Mouse (Mus musculus) neural tube, embryonic 14.5 days (tissue): ENCODE data around the gene Crybg2. TPM values are rescaled to one million over a fixed set of nuclear protein-coding genes. Genes with fewer than 3 reads are reported as not detected.

Experiments
- ATAC-seq: fragments of 200-750 bp; cut with Nextera tagmentation; 2 replicates; pipeline ENCODE4 v1.8.0; 2017; ENCODE audit warnings: low read depth, mild to moderate bottlenecking, moderate TSS enrichment, moderate library complexity
- H3K27ac ChIP-seq: fragments of 300-500 bp; sonication (generic); 2 replicates; pipeline ENCODE4 v1.5.1; 2014; ENCODE audit warnings: low read depth, mild to moderate bottlenecking, control low read depth, low read length, moderate library complexity, mixed read lengths
- H3K27me3 ChIP-seq: fragments of 300-500 bp; sonication (generic); 2 replicates; pipeline ENCODE4 v1.6.1; 2014; ENCODE audit warnings: low read length; ENCODE audit not compliant: control insufficient read depth, insufficient read depth
- H3K36me3 ChIP-seq: fragments of 300-500 bp; sonication (generic); 2 replicates; pipeline ENCODE4 v1.6.1; 2014; ENCODE audit warnings: low read length, mixed read lengths; ENCODE audit not compliant: control insufficient read depth, insufficient read depth
- H3K4me1 ChIP-seq: fragments of 300-500 bp; sonication (generic); 2 replicates; pipeline ENCODE4 v1.6.1; 2014; ENCODE audit warnings: low read length; ENCODE audit not compliant: control insufficient read depth, insufficient read depth
- H3K4me2 ChIP-seq: fragments of 300-500 bp; sonication (generic); 2 replicates; pipeline ENCODE4 v1.6.1; 2014; ENCODE audit warnings: mild to moderate bottlenecking, low read depth, low read length, control low read depth
- H3K4me3 ChIP-seq: fragments of 300-500 bp; sonication (generic); 2 replicates; pipeline ENCODE4 v1.5.1; 2014; ENCODE audit warnings: low read depth, low read length, control low read depth, mixed read lengths
- H3K9ac ChIP-seq: fragments of 300-500 bp; sonication (generic); replicated peaks from 2 replicates; pipeline ENCODE4 v1.6.1; 2014; ENCODE audit warnings: low read depth, mild to moderate bottlenecking, control low read depth, low read length, mixed read lengths
- H3K9me3 ChIP-seq: fragments of 300-500 bp; sonication (generic); 2 replicates; pipeline ENCODE4 v1.6.1; 2016; ENCODE audit warnings: low read length; ENCODE audit not compliant: control insufficient read depth
- WGBS: fragments of 180-500 bp; shearing (Covaris S2); extraction: QIAGEN DNeasy Blood & Tissue Kit; methylation state at CpG from one replicate; pipeline ENCODE4 v1.1.7; 2014; 5-methylcytosine and 5-hydroxymethylcytosine counted together
- polyA plus RNA-seq: library from polyadenylated mRNA; unstranded; fragments of >200 nt; fragmentation: Nextera tagmentation; extraction: Ambion mirVana; gene quantifications from 2 replicates; pipeline ENCODE4 v1.2.1, GENCODE M21; 2014

Crybg2 gene
- polyA plus RNA-seq, 1 experiment from 2014 or later: 2.9 TPM

DNA sequence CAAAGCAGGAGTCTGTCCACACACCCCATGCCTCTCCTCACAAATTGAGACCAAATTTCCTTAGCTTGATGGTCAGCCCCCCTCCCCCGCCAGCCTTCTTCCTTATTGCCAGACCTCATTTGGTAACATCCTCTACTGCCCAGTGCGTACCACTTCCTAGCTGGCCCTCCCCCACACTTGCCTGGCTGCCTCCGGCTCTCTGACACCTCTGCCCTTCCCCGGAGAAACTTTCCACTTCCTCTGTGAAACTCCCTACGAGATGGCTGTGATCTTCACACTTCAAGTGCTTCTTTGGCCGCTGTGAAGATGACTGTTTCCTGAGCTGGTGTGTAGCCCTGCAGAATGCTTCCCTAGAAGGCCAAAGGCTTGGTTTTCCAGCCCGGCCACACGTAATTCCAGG is 38.0 kb downstream of the Crybg2 start:
- no peaks in the 10 kb centered on the region for H3K9me3 ChIP-seq
- no peak overlapping the region for H3K9ac ChIP-seq
- H3K4me2 ChIP-seq: no peak overlapping the region
- ATAC-seq: no peak
- WGBS: 81% methylated on average over 8 of the region's 8 CpGs
- H3K4me3 ChIP-seq: no peak overlapping the region
- H3K4me1 ChIP-seq: no peaks in the 10 kb centered on the region
- no peak overlapping the region for H3K27ac ChIP-seq
- H3K36me3 ChIP-seq: no peaks in the 10 kb centered on the region
- H3K27me3 ChIP-seq: no peaks in the 10 kb centered on the region

DNA sequence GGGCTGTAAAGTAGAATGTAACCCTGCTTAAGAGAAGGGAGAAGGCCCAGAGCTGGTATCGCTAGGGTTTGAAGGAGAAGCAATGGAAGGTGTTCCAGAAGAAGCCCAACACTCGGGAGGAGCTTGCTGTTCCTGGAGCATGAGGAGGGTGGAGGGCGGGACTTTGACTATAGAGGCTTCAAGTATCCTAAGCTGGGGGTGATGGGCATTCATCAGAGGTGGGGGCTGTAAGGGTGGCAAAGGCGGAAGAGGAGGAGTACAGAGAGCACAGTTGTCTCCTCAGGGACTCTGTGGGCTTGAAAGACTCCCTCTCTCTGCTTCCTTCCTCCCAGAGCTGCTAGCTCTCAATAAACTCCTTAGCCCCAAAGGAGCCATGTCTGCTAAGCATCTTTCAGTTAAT is 39.6 kb downstream of the Crybg2 start:
- Histone ChIP-seq H3K36me3 (no peaks in the 10 kb centered on the region), H3K9me3 (no peaks in the 10 kb centered on the region), H3K4me1 (no peaks in the 10 kb centered on the region), H3K27ac (no peak overlapping the region), H3K4me3 (no peak overlapping the region), H3K9ac (no peak overlapping the region), H3K27me3 (no peaks in the 10 kb centered on the region), H3K4me2 (no peak overlapping the region)
- no peak for ATAC-seq
- 77% methylated on average over 4 of the region's 4 CpGs for WGBS

DNA sequence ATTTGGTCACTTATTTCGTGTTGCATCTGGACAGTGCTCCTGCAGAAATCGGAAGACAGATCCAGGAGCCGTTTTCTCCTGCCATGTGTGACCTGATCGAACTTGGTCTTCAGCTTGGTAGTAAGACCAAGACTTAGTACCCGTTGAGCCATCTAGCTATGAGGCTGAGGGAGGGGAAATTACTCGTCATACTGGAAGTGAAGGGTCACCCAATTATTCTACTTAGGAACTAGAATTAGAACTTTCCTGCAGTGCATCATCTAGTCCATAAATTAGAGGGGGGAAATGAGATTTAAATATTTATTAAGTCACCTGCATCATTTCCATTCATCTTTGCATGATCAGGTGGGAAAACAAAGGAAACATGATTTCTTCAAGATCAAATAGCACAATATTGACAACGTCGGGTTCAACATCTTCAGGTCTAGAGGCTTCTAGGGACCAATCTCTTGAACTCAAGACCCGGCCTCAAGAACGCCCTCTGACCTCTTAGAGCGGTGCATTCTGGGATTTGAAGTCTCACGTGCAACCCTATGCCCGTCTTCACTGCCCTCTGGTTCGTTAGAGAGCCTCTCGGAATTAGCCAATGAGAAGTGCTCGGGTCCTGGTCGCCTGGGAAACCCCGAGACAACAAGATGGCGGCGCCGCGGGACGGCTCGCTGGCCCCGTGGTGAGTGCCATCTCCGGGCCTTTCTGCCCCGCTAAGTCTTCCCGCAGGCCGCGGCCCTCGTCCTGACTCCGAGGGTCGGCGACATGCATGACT is 41.5 kb downstream of the Crybg2 start, which contains the start of gene Ubxn11:
Gene Ubxn11, plus strand, starts transcription at position 592 of the 763 bp plus-strand sequence.
- Histone ChIP-seq H3K4me1 (no peaks in the 10 kb centered on the region), H3K9ac (peak within 1 kb of the TSS; percentile 54), H3K36me3 (no peaks in the 10 kb centered on the region), H3K4me3 (peak within 1 kb of the TSS; percentile 63), H3K9me3 (no peaks in the 10 kb centered on the region), H3K4me2 (peak within 1 kb of the TSS; percentile 51), H3K27me3 (no peaks in the 10 kb centered on the region), H3K27ac (no peak within 1 kb of the TSS)
- ATAC-seq: peak; percentile 98
- 19% methylated on average over 32 of the region's 34 CpGs for WGBS

DNA sequence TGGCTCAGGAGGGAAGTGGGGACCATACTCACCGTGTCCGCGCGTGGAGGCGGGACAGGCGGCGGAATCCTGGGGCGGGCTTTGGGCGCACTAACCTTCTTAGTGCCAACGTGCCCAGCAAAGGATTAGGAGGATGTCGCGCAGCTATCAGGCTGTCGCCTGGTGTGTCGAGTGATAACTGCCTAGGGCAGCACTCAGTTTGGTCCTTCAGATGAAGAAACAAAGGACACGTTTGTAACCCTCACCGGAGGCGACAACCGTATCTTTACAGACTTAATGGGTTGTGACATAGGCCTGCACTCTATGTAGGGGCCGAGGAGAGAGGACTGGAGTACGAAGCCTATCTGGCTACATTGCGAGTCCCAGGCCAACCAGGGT is 42.1 kb downstream of the Crybg2 start:
- ATAC-seq: peak; percentile 68
- Histone ChIP-seq H3K9me3 (no peaks in the 10 kb centered on the region), H3K27me3 (no peaks in the 10 kb centered on the region), H3K4me3 (peak overlapping the region; percentile 63), H3K9ac (peak overlapping the region; percentile 54), H3K4me1 (no peaks in the 10 kb centered on the region), H3K4me2 (peak overlapping the region; percentile 51), H3K27ac (no peak overlapping the region), H3K36me3 (no peaks in the 10 kb centered on the region)
- WGBS: 4% methylated on average over 21 of the region's 21 CpGs

DNA sequence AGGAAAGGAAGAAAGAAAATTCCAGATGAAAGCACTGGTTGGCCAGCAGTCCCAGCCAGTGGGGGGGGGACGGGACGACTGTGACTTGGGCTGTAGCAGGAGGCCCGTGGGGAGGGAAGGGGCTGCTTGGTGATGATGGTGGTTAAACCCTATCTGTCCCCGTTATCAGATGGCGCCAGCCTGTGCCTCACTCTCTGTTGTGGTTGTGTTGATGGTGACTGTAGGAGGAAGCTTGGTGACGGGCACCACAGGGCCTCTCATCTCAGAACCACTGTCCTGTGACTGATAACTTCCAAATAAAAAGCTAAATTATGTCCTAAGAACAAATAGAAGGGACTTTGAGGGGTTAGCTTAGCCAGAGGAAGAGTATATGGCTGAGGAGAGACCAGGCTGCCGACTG is 45.5 kb downstream of the Crybg2 start:
- no peak overlapping the region for H3K4me2 ChIP-seq
- H3K9me3 ChIP-seq: no peaks in the 10 kb centered on the region
- no peak overlapping the region for H3K27ac ChIP-seq
- 69% methylated on average over 7 of the region's 7 CpGs for WGBS
- ATAC-seq: no peak
- no peaks in the 10 kb centered on the region for H3K4me1 ChIP-seq
- H3K36me3 ChIP-seq: no peaks in the 10 kb centered on the region
- no peak overlapping the region for H3K4me3 ChIP-seq
- no peaks in the 10 kb centered on the region for H3K27me3 ChIP-seq
- no peak overlapping the region for H3K9ac ChIP-seq

DNA sequence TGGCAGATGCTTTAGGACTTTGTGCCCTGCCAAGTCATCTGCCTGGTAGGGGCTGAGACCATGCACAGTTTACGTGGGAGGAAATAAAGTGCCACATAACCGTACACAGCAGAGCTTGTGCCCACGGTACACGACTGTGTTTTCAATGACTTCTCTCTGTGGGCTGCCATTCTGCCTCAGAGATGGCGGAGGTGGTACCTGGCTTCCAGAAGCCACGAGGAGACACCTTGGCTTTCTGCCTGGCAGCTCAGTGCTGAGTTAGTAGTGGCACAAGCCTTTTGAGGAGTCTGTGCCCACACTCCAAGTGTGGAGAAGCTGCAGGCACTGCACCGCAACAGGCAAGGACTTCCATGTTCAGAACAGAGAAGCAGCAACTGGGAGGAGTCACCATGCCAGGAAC is 47.1 kb downstream of the Crybg2 start:
- ATAC-seq: no peak
- H3K27me3 ChIP-seq: no peaks in the 10 kb centered on the region
- no peaks in the 10 kb centered on the region for H3K9me3 ChIP-seq
- no peak overlapping the region for H3K4me2 ChIP-seq
- H3K36me3 ChIP-seq: no peaks in the 10 kb centered on the region
- no peak overlapping the region for H3K27ac ChIP-seq
- H3K4me1 ChIP-seq: no peaks in the 10 kb centered on the region
- no peak overlapping the region for H3K9ac ChIP-seq
- no peak overlapping the region for H3K4me3 ChIP-seq
- WGBS: 92% methylated on average over 7 of the region's 7 CpGs

DNA sequence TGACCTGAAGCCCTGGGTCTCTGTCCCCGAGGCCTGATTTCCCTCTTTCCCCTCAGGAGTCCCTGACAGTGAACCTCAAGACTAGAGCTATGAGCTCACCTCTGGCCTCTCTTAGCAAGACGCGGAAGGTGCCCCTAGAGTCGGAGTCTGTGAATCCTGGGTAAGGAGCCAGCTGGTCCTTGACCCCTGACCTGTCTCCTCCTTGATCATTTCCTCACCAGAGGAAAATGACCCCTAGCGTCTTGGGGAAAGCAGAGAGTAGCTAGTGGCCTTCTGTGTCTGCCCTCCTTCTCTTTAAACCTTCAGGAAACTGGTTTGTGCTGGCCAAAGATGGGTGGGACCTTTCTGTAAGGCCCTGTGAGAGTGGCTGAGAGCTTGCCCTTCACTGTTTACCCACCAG is 47.6 kb downstream of the Crybg2 start:
- Histone ChIP-seq H3K36me3 (no peaks in the 10 kb centered on the region), H3K4me3 (no peak overlapping the region), H3K9ac (no peak overlapping the region), H3K4me2 (no peak overlapping the region), H3K4me1 (no peaks in the 10 kb centered on the region), H3K9me3 (no peaks in the 10 kb centered on the region), H3K27me3 (no peaks in the 10 kb centered on the region), H3K27ac (no peak overlapping the region)
- no peak for ATAC-seq
- WGBS: 63% methylated on average over 5 of the region's 5 CpGs

DNA sequence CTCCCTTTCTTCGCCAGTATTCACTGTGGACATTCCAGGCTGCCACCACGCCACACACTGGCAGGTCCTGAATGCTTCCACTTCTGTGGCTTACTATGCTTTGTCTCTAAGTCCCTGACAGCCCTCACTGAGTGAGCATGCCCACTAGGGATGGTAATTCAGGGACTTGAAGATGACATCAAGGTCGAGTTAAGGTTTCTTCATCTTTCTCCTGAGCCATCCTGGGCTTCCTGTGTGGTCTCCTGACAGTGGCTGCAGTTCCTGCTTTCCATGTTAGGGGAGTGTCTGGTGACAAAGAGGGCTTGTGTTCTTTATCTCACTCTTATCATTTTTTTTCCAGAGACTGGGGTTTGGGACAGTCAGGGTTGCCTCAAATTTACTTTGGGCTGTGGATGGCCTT is 50.0 kb downstream of the Crybg2 start:
- WGBS: 41% methylated on average over 3 of the region's 3 CpGs
- Histone ChIP-seq H3K4me1 (no peaks in the 10 kb centered on the region), H3K27me3 (no peaks in the 10 kb centered on the region), H3K4me2 (no peak overlapping the region), H3K27ac (no peak overlapping the region), H3K9ac (no peak overlapping the region), H3K36me3 (no peaks in the 10 kb centered on the region), H3K4me3 (no peak overlapping the region), H3K9me3 (no peaks in the 10 kb centered on the region)
- ATAC-seq: no peak

DNA sequence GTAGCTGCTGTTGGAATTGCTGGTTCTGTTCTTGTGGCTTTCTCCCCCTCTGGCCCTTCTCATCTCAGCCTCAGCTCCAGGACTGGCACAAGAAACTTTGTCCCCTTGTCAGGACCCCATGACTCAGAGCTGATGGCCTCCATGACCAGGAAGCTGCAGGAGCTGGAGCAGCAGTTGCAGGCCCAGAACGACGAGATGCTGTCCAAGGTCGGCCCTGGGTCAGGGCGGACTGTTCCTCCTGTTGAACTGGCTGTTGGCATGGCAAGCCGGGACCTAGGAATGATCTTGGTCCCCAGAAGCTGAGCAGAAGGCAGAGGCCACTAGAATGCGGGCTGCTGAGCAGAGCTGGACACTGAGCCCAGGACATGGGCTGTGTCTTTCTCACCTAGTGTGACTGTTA is 51.8 kb downstream of the Crybg2 start:
- ATAC-seq: no peak
- Histone ChIP-seq H3K9ac (no peak overlapping the region), H3K27me3 (no peaks in the 10 kb centered on the region), H3K36me3 (no peaks in the 10 kb centered on the region), H3K9me3 (no peaks in the 10 kb centered on the region), H3K27ac (no peak overlapping the region), H3K4me1 (no peaks in the 10 kb centered on the region), H3K4me2 (no peak overlapping the region), H3K4me3 (no peak overlapping the region)
- 87% methylated on average over 6 of the region's 6 CpGs for WGBS
